Mouse (Mus musculus) intestine, embryonic 16.5 days (tissue): ENCODE data around the gene Slc17a4. TPM values are rescaled to one million over a fixed set of nuclear protein-coding genes. Genes with fewer than 3 reads are reported as not detected.

Experiments
- ATAC-seq: fragments of 200-750 bp; cut with Nextera tagmentation; 2 replicates; pipeline ENCODE4 v1.8.0; 2017; ENCODE audit warnings: moderate TSS enrichment, moderate library complexity
- H3K27ac ChIP-seq: fragments of 300-500 bp; sonication (generic); 2 replicates; pipeline ENCODE4 v1.5.1; 2014; ENCODE audit warnings: mild to moderate bottlenecking, low read length
- H3K27me3 ChIP-seq: fragments of 300-500 bp; sonication (generic); replicated peaks from 2 replicates; pipeline ENCODE4 v1.6.1; 2014; ENCODE audit warnings: low read length, control low read depth, mixed read lengths; ENCODE audit not compliant: control insufficient read depth, insufficient read depth
- H3K36me3 ChIP-seq: fragments of 300-500 bp; sonication (generic); 2 replicates; pipeline ENCODE4 v1.6.1; 2014; ENCODE audit warnings: low read length, control low read depth; ENCODE audit not compliant: control insufficient read depth, insufficient read depth
- H3K4me1 ChIP-seq: fragments of 300-500 bp; sonication (generic); 2 replicates; pipeline ENCODE4 v1.6.1; 2014; ENCODE audit warnings: low read length, control low read depth, mixed read lengths; ENCODE audit not compliant: control insufficient read depth, insufficient read depth
- H3K4me2 ChIP-seq: fragments of 300-500 bp; sonication (generic); 2 replicates; pipeline ENCODE4 v1.6.1; 2014; ENCODE audit warnings: low read depth, low read length, control low read depth
- H3K4me3 ChIP-seq: fragments of 300-500 bp; sonication (generic); 2 replicates; pipeline ENCODE4 v1.5.1; 2014; ENCODE audit warnings: mild to moderate bottlenecking, low read length
- H3K9ac ChIP-seq: fragments of 300-500 bp; sonication (generic); 2 replicates; pipeline ENCODE4 v1.6.1; 2014; ENCODE audit warnings: low read depth, low read length
- H3K9me3 ChIP-seq: fragments of 300-500 bp; sonication (generic); 2 replicates; pipeline ENCODE4 v1.6.1; 2016; ENCODE audit warnings: low read length, control low read depth; ENCODE audit not compliant: control insufficient read depth
- WGBS: fragments of 180-500 bp; shearing (Covaris S2); extraction: QIAGEN DNeasy Blood & Tissue Kit; methylation state at CpG from one replicate; pipeline ENCODE4 v1.1.7; 2014; 5-methylcytosine and 5-hydroxymethylcytosine counted together
- microRNA-seq: library from miRNA; unstranded; fragments of <30 nt; microRNA quantifications from one replicate; pipeline ENCODE4, GENCODE M21; 2016
- polyA plus RNA-seq: library from polyadenylated mRNA; unstranded; fragments of >200 nt; fragmentation: Nextera tagmentation; extraction: Ambion mirVana; gene quantifications from 2 replicates; pipeline ENCODE4 v1.2.1, GENCODE M21; 2015

The Slc17a4 gene
- polyA plus RNA-seq, 1 experiment from 2014 or later, result 24.8 TPM

GRCm38 (mm10) chr13:23856401-23856800 lies 58.4 kb downstream of the Slc17a4 start:
- H3K4me1 ChIP-seq, result no peaks in the 10 kb centered on the region
- no peak overlapping the region for H3K4me2 ChIP-seq
- ATAC-seq, result no peak
- WGBS, result 53% methylated on average over 3 of the region's 3 CpGs
- no peaks in the 10 kb centered on the region for H3K27me3 ChIP-seq
- no peak overlapping the region for H3K27ac ChIP-seq
- H3K4me3 ChIP-seq, result no peak overlapping the region
- H3K9ac ChIP-seq, result no peak overlapping the region
- H3K9me3 ChIP-seq, result no peaks in the 10 kb centered on the region
- no peaks in the 10 kb centered on the region for H3K36me3 ChIP-seq

DNA sequence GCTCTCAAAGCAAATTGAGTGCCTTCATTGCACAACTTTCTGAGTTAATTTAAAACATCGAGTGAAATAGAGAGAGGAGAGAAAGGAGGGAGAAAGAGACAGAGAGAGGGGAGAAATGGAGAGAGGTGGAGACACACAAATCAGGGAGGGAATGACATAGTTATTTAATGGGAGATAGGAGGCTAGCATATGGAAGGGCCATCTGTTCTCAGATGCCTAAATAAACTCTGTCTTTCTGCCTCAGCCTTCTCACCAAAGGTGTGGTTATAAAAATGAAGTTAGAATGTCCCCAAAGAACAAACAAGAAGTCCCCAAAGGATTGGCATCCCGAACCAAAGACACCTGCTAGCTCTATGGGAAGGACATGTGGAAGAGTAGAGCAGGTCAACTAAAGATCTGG lies 65.5 kb downstream of the Slc17a4 start:
- Histone ChIP-seq H3K36me3 (no peaks in the 10 kb centered on the region), H3K4me2 (no peak overlapping the region), H3K27me3 (no peaks in the 10 kb centered on the region), H3K9me3 (no peaks in the 10 kb centered on the region), H3K4me3 (no peak overlapping the region), H3K27ac (no peak overlapping the region), H3K9ac (no peak overlapping the region), H3K4me1 (no peaks in the 10 kb centered on the region)
- no peak for ATAC-seq
- 81% methylated on average over 2 of the region's 2 CpGs for WGBS

Small RNA genes lying within 50 kb of the gene (microRNA-seq; reads per million reads assigned to microRNA genes)
- not detected for gene Gm44344

Other genes with a start within 250 kb of the Slc17a4 start
- 0.94 and 1.0 TPM in 2 replicates for gene Hist1h2ac, start 231.1 kb downstream of the Slc17a4 start, polyA plus RNA-seq
- gene Hist1h2bc, start 230.8 kb downstream of the Slc17a4 start, polyA plus RNA-seq, result 101 and 110 TPM in 2 replicates
- gene Hist1h1t, start 219.2 kb downstream of the Slc17a4 start, polyA plus RNA-seq, result 0.15 and 0.20 TPM in 2 replicates
- gene Hist1h4c, start 216.6 kb downstream of the Slc17a4 start, polyA plus RNA-seq, result 2.9 and 3.1 TPM in 2 replicates
- gene Hfe, start 204.2 kb downstream of the Slc17a4 start, polyA plus RNA-seq, result 8.5 and 9.7 TPM in 2 replicates
- gene Hist1h1c, start 176.2 kb downstream of the Slc17a4 start, polyA plus RNA-seq, result 33.6 and 35.3 TPM in 2 replicates
- 3.2 and 4.9 TPM in 2 replicates for gene Hist1h3c, start 169.4 kb downstream of the Slc17a4 start, polyA plus RNA-seq
- gene Hist1h2bb, start 168.3 kb downstream of the Slc17a4 start, polyA plus RNA-seq, result 1.7 and 2.0 TPM in 2 replicates
- 16.9 and 20.0 TPM in 2 replicates for gene Hist1h2ab, start 163.9 kb downstream of the Slc17a4 start, polyA plus RNA-seq
- gene Hist1h3b, start 162.7 kb downstream of the Slc17a4 start, polyA plus RNA-seq, result 4.7 and 7.4 TPM in 2 replicates
- gene Hist1h4b, start 158.0 kb downstream of the Slc17a4 start, polyA plus RNA-seq, result 1.4 and 2.1 TPM in 2 replicates
- 0.60 TPM in 1 of 2 replicates, not detected in the other for gene Hist1h4a, start 153.8 kb downstream of the Slc17a4 start, polyA plus RNA-seq
- gene Hist1h3a, start 152.6 kb downstream of the Slc17a4 start, polyA plus RNA-seq, result 3.1 and 4.2 TPM in 2 replicates
- gene Hist1h1a, start 151.3 kb downstream of the Slc17a4 start, polyA plus RNA-seq, result 0.38 and 0.99 TPM in 2 replicates
- 0.11 and 0.12 TPM in 2 replicates for gene Trim38, start 145.1 kb downstream of the Slc17a4 start, polyA plus RNA-seq
- 0.11 TPM in 1 of 2 replicates, not detected in the other for gene Slc17a2, start 108.0 kb downstream of the Slc17a4 start, polyA plus RNA-seq
- gene Slc17a3, start 75.6 kb downstream of the Slc17a4 start, polyA plus RNA-seq, result 0.22 and 0.35 TPM in 2 replicates
- gene Slc17a1, start 47.3 kb downstream of the Slc17a4 start, polyA plus RNA-seq, result 0.77 and 0.97 TPM in 2 replicates
- not detected in 2 replicates for gene Hist1h2ba, start 19.1 kb upstream of the Slc17a4 start, polyA plus RNA-seq
- gene Hist1h2aa, start 19.5 kb upstream of the Slc17a4 start, polyA plus RNA-seq, result not detected in 2 replicates
- gene Scgn, start 76.2 kb upstream of the Slc17a4 start, polyA plus RNA-seq, result 7.5 and 7.9 TPM in 2 replicates